Mouse (Mus musculus): ENCODE results near the gene Lrg1. TPM values are rescaled to one million over a fixed set of nuclear protein-coding genes. Genes with fewer than 3 reads are reported as not detected.
A peak's percentile ranks its signal among the peaks of the same experiment; 100 is the strongest.
"Not testable (repeated sequence)": the region's sequence is repeated elsewhere in the genome, so short reads cannot be mapped to it uniquely, and the experiment has no call there.

The Lrg1 gene
- polyA plus RNA-seq, 1 experiment from 2014 or later: not detected

DNA sequence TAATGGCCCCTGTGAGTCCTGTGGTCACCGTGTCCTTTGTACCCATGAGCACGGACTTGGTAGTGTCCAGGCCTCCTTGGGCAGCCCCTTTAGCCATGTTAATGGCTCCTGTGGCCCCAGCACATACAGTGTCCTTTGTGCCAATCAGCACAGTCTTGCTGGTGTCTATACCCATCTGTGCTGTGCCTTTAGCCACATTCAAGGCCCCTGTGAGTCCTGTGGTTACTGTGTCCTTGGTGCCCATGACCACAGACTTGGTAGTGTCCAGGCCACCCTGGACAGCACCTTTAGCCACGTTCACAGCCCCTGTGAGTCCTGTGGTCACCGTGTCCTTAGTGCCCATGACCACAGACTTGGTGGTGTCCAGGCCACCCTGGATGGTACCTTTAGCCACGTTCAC, 17.0 kb downstream of the Lrg1 start:
- H3K9me3 ChIP-seq; H3K4me1 ChIP-seq; ATAC-seq (ENCODE audit: low FRiP score, low read depth); H3K27ac ChIP-seq; H3K4me3 ChIP-seq; H3K4me2 ChIP-seq (replicated peaks); H3K27me3 ChIP-seq (replicated peaks); H3K9ac ChIP-seq: not testable (repeated sequence)
- H3K36me3 ChIP-seq: peaks cover 42% of the 10 kb centered on the region
- 91% methylated on average over 3 of the region's 5 CpGs for WGBS

DNA sequence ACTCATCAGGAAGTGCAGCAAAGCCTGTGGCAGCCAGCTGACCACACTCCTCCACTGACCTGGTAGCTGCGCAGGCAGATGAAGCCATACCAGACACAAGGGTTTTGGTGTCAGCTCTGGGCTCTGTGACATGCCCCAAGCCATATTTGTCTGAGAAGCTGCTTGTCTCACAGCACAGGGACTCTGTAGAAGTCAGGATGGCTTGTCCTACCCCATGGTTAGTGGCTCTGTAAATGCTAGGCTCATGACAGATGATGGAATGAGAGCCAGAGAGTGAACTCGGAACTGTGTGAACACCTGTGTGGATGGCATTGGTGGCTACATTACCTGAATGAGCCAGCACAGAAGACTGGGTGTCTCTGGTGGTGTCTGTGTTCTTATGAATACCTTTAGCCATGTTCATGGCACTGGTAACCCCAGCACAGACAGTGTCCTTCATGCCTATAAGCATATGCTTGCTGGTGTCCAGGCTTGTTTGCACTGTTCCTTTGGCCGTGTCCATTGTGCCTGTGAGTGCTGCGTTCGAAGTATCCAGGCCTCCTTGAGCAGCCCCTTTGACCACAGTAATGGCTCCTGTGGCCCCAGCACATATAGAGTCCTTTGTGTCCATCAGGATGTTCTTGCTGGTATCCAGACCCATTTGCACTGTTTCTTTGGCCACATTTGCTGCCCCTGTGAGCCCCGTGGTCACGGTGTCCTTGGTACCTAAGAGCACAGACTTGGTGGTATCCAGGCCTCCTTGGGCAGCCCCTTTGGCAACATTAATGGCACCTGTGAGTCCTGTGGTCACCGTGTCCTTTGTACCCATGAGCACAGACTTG, 18.1 kb downstream of the Lrg1 start:
- ATAC-seq (ENCODE audit: low FRiP score, low read depth): no peak
- 95% methylated on average over 8 of the region's 8 CpGs for WGBS
- no peak overlapping the region for H3K27ac ChIP-seq
- no peaks in the 10 kb centered on the region for H3K9me3 ChIP-seq
- peaks cover 53% of the 10 kb centered on the region for H3K36me3 ChIP-seq
- no peak overlapping the region for H3K4me2 ChIP-seq (replicated peaks)
- H3K4me1 ChIP-seq: no peaks in the 10 kb centered on the region
- no peaks in the 10 kb centered on the region for H3K27me3 ChIP-seq (replicated peaks)
- no peak overlapping the region for H3K9ac ChIP-seq
- no peak overlapping the region for H3K4me3 ChIP-seq

DNA sequence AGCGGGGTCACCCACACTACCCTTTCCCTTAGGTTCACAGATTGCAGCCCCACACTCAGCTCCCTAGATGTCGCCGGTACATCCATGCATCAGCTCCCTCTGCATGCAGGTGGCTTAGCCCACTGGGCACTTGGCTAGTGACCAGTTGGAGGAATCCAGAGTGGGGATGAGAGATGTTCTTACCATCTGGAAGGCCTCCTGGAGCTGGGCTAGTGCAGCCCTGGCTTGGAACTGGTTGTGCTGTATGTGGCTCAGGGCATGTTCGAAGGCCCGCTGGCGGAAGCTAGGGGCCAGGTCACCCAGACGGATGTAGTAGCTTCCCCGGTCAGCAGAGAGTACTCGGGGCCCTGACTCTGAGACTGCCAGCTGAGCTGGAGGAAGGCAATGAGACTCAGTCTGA, 18.9 kb downstream of the Lrg1 start:
- WGBS: 94% methylated on average over 9 of the region's 9 CpGs
- Histone ChIP-seq H3K4me1 (no peaks in the 10 kb centered on the region), H3K27me3 (replicated peaks) (no peaks in the 10 kb centered on the region), H3K4me2 (replicated peaks) (no peak overlapping the region), H3K9me3 (no peaks in the 10 kb centered on the region), H3K27ac (no peak overlapping the region), H3K4me3 (no peak overlapping the region), H3K36me3 (peaks cover 60% of the 10 kb centered on the region), H3K9ac (no peak overlapping the region)
- no peak for ATAC-seq (ENCODE audit: low FRiP score, low read depth)

DNA sequence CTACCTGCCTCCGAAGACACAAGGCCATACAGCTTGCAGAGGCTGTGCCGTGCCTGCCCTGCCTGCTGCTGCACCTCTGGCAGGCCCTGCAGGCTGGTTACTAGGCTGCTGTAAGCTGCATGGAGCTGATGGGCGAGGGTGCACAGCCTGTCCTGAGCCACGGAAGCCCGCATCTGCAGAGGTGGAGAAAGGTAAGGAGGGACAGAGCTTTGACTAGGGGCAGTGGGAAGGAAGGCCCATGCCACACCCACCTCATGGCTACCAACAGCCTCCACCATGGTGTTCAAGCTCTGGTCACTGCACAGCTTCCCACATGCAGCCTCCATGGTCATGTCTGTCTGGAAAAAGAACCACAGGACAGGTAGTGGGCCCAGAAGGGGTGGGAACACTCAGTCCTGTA, 19.6 kb downstream of the Lrg1 start:
- Histone ChIP-seq H3K4me2 (replicated peaks) (no peak overlapping the region), H3K9me3 (no peaks in the 10 kb centered on the region), H3K27ac (no peak overlapping the region), H3K9ac (no peak overlapping the region), H3K4me1 (no peaks in the 10 kb centered on the region), H3K36me3 (peaks cover 68% of the 10 kb centered on the region), H3K27me3 (replicated peaks) (no peaks in the 10 kb centered on the region), H3K4me3 (no peak overlapping the region)
- WGBS: 92% methylated on average over 5 of the region's 5 CpGs
- ATAC-seq (ENCODE audit: low FRiP score, low read depth): no peak

DNA sequence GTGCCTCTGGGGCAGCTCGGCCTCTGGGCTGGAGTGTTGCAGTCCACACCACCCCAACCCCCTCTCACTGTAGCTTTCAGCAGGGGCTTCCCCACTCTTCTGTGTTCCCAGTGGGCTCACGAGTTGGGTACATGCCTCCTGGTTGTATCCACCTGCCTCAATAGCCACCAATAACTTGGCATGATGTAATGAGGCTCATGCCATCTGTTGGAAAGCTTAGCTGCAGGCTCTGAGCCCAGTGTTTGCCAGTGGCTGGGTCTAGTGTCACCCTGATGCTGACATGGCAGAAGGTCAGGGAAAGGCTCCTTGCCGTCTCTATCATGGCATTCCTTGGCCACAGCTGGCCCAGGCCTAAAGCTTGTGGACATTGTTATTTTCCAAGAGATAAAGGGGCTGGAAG, 21.0 kb downstream of the Lrg1 start:
- Histone ChIP-seq H3K4me3 (no peak overlapping the region), H3K27ac (no peak overlapping the region), H3K27me3 (replicated peaks) (no peaks in the 10 kb centered on the region), H3K36me3 (peaks cover 81% of the 10 kb centered on the region), H3K4me1 (no peaks in the 10 kb centered on the region), H3K4me2 (replicated peaks) (no peak overlapping the region), H3K9ac (no peak overlapping the region), H3K9me3 (no peaks in the 10 kb centered on the region)
- WGBS: 96% methylated on average over 3 of the region's 3 CpGs
- ATAC-seq (ENCODE audit: low FRiP score, low read depth): no peak

DNA sequence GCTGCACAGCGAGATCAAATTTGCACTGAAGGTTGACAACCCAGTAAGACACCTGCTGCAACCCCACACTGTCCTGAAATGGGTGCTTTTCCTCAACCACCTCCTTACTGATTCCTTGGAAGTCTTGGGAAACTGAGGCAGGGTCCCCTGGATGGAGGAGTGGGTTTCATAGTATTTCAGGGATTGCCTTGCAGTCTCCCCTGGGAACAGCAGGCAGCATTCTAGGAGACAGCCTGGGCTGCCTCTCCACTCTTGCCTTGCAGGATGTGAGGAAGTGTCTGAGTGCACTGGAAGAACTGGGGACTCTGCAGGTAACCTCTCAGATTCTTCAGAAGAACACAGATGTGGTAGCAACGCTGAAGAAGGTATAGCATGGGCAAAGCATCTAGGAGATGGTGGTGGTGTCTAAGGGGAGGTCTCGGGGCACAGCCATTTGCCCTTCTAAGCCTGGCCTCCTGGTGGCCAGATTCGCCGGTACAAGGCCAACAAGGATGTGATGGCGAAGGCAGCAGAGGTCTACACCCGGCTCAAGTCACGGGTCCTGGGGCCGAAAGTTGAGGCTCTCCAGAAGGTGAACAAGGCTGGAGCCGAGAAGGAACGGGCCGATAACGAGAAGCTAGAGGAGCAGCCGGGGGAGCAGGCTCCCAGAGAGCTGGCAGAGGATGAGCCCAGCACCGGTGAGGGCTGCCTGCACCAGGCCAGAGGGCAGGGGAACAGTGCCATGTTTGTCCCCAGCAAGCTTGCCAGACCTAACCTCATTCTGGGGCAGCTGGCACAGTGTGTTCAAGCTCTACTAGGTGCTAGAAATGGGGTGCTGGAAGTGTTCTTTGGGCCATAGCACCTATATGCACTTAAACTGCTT, 22.9 kb downstream of the Lrg1 start:
- WGBS: 91% methylated on average over 15 of the region's 15 CpGs
- Histone ChIP-seq H3K27ac (no peak overlapping the region), H3K4me2 (replicated peaks) (no peak overlapping the region), H3K4me1 (no peaks in the 10 kb centered on the region), H3K9ac (no peak overlapping the region), H3K9me3 (no peaks in the 10 kb centered on the region), H3K27me3 (replicated peaks) (no peaks in the 10 kb centered on the region), H3K4me3 (no peak overlapping the region), H3K36me3 (peaks cover 93% of the 10 kb centered on the region)
- no peak for ATAC-seq (ENCODE audit: low FRiP score, low read depth)

DNA sequence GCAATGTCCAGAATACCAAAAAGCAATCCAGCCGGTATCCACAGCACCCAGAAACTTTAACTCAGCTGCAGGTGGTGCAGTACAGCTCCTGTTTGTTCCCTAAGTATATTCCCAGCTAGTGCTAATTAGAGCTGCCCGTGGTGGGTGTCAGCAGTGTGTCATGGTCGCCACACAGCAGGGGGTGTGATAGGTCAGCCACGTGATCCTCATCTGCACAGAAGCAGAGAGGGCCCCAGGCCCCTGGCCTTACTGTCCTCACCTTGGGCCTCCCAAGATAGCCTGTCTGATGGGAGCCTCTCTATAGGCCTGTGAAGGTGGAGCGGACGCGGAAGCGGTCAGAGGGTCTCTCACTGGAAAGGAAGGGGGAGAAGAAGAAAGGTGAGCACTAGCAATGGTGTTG, 23.6 kb downstream of the Lrg1 start:
- H3K9ac ChIP-seq: no peak overlapping the region
- H3K36me3 ChIP-seq: peaks cover 92% of the 10 kb centered on the region
- H3K27ac ChIP-seq: no peak overlapping the region
- no peak overlapping the region for H3K4me2 ChIP-seq (replicated peaks)
- ATAC-seq (ENCODE audit: low FRiP score, low read depth): no peak
- no peaks in the 10 kb centered on the region for H3K27me3 ChIP-seq (replicated peaks)
- 95% methylated on average over 8 of the region's 8 CpGs for WGBS
- no peak overlapping the region for H3K4me3 ChIP-seq
- H3K4me1 ChIP-seq: no peaks in the 10 kb centered on the region
- no peaks in the 10 kb centered on the region for H3K9me3 ChIP-seq

DNA sequence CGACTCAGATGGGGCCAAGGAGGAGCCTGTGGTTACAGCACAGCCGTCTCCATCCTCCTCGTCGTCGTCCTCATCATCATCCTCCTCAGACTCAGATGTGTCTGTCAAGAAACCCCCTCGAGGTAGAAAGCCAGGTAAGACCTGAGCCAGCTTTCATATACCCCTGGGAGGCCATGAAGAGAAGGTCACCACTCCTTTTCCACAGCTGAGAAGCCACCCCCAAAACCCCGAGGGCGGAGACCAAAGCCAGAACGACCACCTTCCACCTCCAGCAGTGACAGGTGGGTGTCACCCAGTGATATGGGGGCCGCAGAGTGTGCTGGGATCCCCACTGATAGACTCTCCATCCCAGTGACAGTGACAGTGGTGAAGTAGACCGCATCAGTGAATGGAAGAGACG, 24.9 kb downstream of the Lrg1 start:
- H3K27ac ChIP-seq: no peak overlapping the region
- no peaks in the 10 kb centered on the region for H3K9me3 ChIP-seq
- WGBS: 92% methylated on average over 12 of the region's 12 CpGs
- H3K36me3 ChIP-seq: peaks cover 86% of the 10 kb centered on the region
- no peak overlapping the region for H3K4me2 ChIP-seq (replicated peaks)
- H3K4me1 ChIP-seq: no peaks in the 10 kb centered on the region
- no peaks in the 10 kb centered on the region for H3K27me3 ChIP-seq (replicated peaks)
- no peak for ATAC-seq (ENCODE audit: low FRiP score, low read depth)
- no peak overlapping the region for H3K9ac ChIP-seq
- H3K4me3 ChIP-seq: no peak overlapping the region

DNA sequence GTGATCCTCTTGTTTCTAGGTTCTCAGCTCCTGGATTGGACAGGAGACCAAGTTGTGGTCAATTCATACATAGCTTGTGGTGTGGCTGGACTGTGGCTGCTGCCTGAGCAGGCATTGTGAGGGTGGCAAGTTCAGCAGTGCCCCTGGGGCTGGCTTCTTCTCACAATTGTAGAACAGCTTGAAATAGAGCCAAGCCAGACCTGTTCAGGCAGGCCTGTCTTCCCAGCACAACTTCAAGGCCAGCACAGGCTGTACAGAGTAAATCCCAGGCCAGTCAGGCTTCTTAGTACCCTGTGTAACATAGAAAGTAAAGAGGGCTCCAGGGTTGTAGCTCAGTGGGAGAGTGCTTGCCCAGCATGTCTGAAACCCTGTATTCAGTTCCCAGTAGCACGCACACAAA, 29.0 kb downstream of the Lrg1 start:
- Histone ChIP-seq H3K9me3 (no peaks in the 10 kb centered on the region), H3K36me3 (peaks cover 69% of the 10 kb centered on the region), H3K27ac (no peak overlapping the region), H3K4me2 (replicated peaks) (no peak overlapping the region), H3K27me3 (replicated peaks) (no peaks in the 10 kb centered on the region), H3K4me1 (no peaks in the 10 kb centered on the region), H3K9ac (no peak overlapping the region), H3K4me3 (no peak overlapping the region)
- no peak for ATAC-seq (ENCODE audit: low FRiP score, low read depth)
- WGBS: 94% methylated on average over 1 of the region's 1 CpGs

DNA sequence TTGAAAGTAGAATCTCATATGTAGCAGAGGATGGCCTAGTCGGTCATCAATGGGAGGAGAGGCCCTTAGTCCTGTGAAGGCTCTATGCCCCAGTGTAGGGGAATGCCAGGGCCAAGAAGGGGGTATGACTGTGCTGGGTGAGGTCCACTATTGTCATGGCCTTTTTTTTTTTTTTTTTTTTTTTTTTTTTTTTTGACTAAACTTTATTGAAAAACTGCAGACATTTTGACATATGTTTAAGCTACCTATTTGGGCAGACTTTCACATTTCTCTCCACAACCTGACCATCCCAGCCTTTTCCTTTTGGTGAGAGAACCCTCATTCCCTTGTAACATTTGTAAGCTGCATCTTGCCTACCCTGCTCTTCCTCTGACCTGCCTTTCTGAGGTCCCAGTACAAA, 29.5 kb downstream of the Lrg1 start:
- ATAC-seq (ENCODE audit: low FRiP score, low read depth): no peak
- Histone ChIP-seq H3K27ac (no peak overlapping the region), H3K4me1 (no peaks in the 10 kb centered on the region), H3K36me3 (peaks cover 64% of the 10 kb centered on the region), H3K27me3 (replicated peaks) (no peaks in the 10 kb centered on the region), H3K9me3 (no peaks in the 10 kb centered on the region), H3K4me3 (no peak overlapping the region), H3K9ac (no peak overlapping the region), H3K4me2 (replicated peaks) (no peak overlapping the region)
- WGBS: 89% methylated on average over 1 of the region's 1 CpGs

DNA sequence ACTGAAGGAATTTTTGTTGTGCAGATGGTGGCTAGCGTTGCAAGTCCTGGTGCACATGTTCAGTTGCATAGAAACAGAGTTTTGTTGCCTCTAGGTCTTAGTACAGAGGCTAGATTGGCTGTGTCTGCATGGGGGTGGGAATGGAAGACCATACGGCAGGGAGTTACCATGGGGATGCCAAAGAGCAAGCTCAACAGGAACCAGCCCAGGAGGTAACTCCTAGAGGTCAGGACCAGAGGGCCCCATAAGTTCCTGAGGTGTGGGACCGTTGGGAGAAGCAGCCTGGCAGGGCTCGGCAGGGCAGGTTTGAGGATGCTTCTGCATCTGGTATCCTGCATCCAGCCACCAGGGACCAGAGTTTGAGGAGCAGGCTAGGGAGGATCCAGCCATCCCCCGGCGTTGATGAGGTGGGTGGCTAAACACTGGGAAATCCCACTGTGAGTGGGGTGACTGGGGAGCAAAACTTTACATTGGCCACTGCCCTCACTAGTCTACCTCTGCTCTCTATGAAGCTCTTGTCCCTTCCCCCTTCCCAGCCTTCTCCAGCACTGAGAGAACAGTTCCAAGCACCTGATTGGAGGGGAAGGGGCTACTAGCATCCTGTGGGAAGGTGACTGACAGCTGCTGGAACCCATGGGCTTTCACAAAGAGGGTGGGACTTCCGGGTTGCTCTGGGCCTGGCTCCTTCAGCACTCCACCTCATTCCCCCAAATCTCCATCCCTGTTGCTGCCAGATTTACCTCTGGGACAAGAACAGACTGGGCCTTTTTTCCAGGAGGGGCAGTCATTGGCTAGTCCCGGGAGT, 40.8 kb downstream of the Lrg1 start:
- peak; percentile 25 for ATAC-seq (ENCODE audit: low FRiP score, low read depth)
- no peaks in the 10 kb centered on the region for H3K9me3 ChIP-seq
- peak overlapping the region; percentile 96 for H3K4me2 ChIP-seq (replicated peaks)
- peak overlapping the region; percentile 90 for H3K4me3 ChIP-seq
- no peak overlapping the region for H3K27ac ChIP-seq
- WGBS: 9% methylated on average over 8 of the region's 8 CpGs
- H3K36me3 ChIP-seq: peaks cover 21% of the 10 kb centered on the region
- no peaks in the 10 kb centered on the region for H3K27me3 ChIP-seq (replicated peaks)
- peak overlapping the region; percentile 88 for H3K9ac ChIP-seq
- H3K4me1 ChIP-seq: peaks cover 25% of the 10 kb centered on the region

DNA sequence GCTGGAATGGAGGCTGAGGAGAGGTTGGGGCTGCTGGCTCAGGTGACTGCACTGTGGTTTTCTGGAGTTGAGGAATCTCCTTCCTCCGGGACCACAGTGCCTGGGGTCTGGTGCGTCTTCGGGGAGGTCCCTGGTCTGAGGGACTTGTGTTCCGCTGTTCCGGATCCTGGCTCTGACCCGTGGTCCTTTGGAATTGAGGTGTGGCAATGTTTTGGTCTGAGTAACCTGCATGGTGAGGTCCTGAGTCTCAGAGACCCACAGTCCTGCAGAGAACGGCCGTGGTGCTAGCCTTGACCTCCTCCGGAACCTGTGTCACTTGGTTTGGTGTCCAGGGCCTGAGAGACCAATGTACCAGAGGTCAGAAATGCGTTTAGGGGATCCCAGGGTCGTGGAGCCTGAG, 41.9 kb downstream of the Lrg1 start:
- peak overlapping the region; percentile 57; the same call in 1 of the 2 replicates for H3K27ac ChIP-seq
- H3K36me3 ChIP-seq: peaks cover 16% of the 10 kb centered on the region
- peaks cover 33% of the 10 kb centered on the region for H3K4me1 ChIP-seq
- H3K4me2 ChIP-seq (replicated peaks): peak overlapping the region; percentile 96
- H3K4me3 ChIP-seq: peak overlapping the region; percentile 90
- no peak; the same call in 1 of the 2 replicates for ATAC-seq (ENCODE audit: low FRiP score, low read depth)
- peak overlapping the region; percentile 88 for H3K9ac ChIP-seq
- no peaks in the 10 kb centered on the region for H3K9me3 ChIP-seq
- 4% methylated on average over 11 of the region's 11 CpGs for WGBS
- H3K27me3 ChIP-seq (replicated peaks): no peaks in the 10 kb centered on the region
